Mouse (Mus musculus): ENCODE data around the gene Abhd8.

DNA sequence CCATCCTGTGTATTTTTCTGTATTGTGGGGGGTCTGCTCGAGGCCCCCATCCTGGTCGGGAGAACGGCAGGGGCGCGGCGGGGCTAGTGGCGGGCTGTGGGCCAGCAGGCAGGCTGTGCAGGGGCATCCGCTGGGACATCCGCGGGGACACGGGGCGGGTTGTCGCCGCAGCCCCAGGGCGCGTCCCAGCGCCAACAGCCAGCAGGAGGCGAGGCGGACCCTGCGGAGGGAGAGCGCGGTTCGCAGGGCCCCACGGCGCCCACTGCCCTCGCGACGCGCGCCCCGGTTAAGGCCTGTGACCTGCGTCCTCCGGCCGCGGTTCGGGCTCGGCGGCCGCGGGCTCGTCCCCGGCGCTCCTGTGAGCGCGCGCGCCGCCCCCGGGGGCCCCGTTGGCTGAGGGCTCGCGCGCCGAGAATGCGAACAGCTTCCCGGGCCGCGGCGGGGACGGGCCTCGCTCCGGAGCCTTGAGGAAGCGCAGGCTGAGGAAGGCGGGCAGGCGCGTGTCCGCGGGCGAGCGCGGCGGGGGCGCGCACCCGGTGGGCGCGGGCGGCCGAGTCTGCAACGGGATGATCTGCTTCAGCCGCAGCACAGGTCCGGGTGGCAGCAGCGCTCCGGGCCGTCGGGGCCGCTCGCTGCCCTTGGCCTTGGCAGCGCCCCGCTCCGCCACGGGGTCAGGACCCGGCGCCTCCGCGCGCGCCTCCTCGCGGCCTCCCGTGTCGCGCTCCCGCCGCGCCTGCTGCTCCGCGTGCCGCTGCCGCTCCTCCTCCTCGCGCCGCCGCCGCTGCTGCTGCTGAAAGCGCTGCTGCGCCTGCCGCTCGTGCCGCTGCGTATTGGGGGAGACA, 12.9 kb upstream of the Abhd8 start:
- TF ChIP-seq CTCF (conservative IDR thresholded peaks at IDR 0.05; ENCODE audit: low read length) = no peak
- TF ChIP-seq POU5F1 (IDR thresholded peaks at IDR 0.05; ENCODE audit: borderline replicate concordance, low read length) = no peak
